ENCODE assay signal across 20 mouse cellular contexts in the genomic region with DNA sequence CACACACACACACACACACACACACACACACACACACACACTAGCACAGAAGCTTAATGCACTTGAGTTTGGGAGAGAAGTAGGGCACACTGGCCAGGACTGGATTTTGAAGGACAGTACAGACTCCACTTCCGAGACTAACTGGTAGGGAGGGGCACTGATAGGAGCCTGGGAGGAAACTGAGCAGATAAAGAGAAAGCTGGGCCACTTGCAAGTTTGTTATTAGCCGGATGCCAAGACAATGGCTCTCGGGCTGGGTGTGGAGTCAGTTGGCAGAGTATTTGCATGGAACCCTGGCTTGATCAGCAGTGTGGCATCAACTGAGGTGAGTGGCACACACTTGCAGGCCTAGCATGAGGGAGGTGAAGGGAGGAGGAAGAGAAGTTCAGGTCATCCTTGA. TPM values are rescaled to one million over a fixed set of nuclear protein-coding genes. Genes with fewer than 3 reads are reported as not detected.
DNase-seq lines count a peak whose midpoint lies in the region; ATAC-seq and TF ChIP-seq lines count a peak whose summit lies in the region.
"Had no signal": no experiment of that assay in that cellular context is flagged by ENCODE, and none has a peak within 500 bp of the region (broad histone marks: within the 10 kb centered on the region; RNA-seq: fewer than 3 reads in every experiment).

No protein-coding gene starts in this region.

- H3K4me1 ChIP-seq in heart, embryonic 12.5 days (replicated peaks), result peaks cover 20% of the 10 kb centered on the region
- peaks cover 0 to 7% of the 10 kb centered on the region in 2 experiments; a peak in 2 of 4 replicates for H3K4me1 ChIP-seq in MEL (ENCODE audit: control insufficient read depth in 1 of 2, insufficient read depth in 2 of 2, low read length in 2 of 2)
- H3K4me1 ChIP-seq in hindbrain, embryonic 10.5 days (replicated peaks), result peaks cover 6% of the 10 kb centered on the region
- H3K4me1 ChIP-seq: forebrain, embryonic 15.5 days; midbrain, embryonic 15.5 days had no signal

- WGBS in heart, embryonic 12.5 days, result 26% methylated on average over 3 of the region's 3 CpGs
- WGBS in hindbrain, embryonic 10.5 days, result 82% methylated on average over 3 of the region's 3 CpGs

- H3K79me2 ChIP-seq in MEL (ENCODE audit: control insufficient read depth, insufficient read depth, low read length, poor library complexity), result no peaks in the 10 kb centered on the region

- H3K9ac ChIP-seq in heart, embryonic 12.5 days, result no peak overlapping the region
- H3K9ac ChIP-seq in MEL (ENCODE audit: control insufficient read depth, low read depth, low read length, poor library complexity, severe bottlenecking), result no peak overlapping the region
- H3K9ac ChIP-seq: forebrain, embryonic 15.5 days; midbrain, embryonic 15.5 days had no signal

- DNase-seq in heart, postnatal 14 days, result no peak
- DNase-seq in MEL (ENCODE audit: low read depth, low spot score), result peak; percentile 47
- DNase-seq in lung, postnatal 4 days, result peak; percentile 36 to 71
- no peak for DNase-seq in hindbrain, embryonic 10.5 days (ENCODE audit: low spot score)
- DNase-seq in thymus, postnatal 0 days (ENCODE audit: low spot score), result no peak
- DNase-seq: adrenal gland, adult 8-10 months; cerebellum, postnatal 10 days; kidney, postnatal 25 days; liver; right cerebral cortex, adult 18-20 months had no signal

- H3K27ac ChIP-seq in heart, embryonic 12.5 days (ENCODE audit: poor library complexity, severe bottlenecking), result peak overlapping the region; percentile 35; the same call in 1 of the 2 replicates
- no peak overlapping the region for H3K27ac ChIP-seq in MEL (ENCODE audit: control insufficient read depth, low read depth, low read length)
- no peak overlapping the region for H3K27ac ChIP-seq in hindbrain, embryonic 10.5 days
- H3K27ac ChIP-seq: forebrain, embryonic 15.5 days; midbrain, embryonic 15.5 days had no signal

- no peak overlapping the region for H3K4me3 ChIP-seq in heart, embryonic 12.5 days
- H3K4me3 ChIP-seq in MEL (ENCODE audit: control insufficient read depth in 1 of 2, insufficient read depth in 1 of 2, low read depth in 2 of 2, low read length in 2 of 2), result no peak overlapping the region
- no peak overlapping the region for H3K4me3 ChIP-seq in hindbrain, embryonic 10.5 days
- H3K4me3 ChIP-seq: forebrain, embryonic 15.5 days; midbrain, embryonic 15.5 days had no signal

- TF ChIP-seq RAD21 in MEL (IDR thresholded peaks at IDR 0.05; ENCODE audit: low read depth, low read length), result no peak

- no peak for TF ChIP-seq CTCF in MEL (IDR thresholded peaks at IDR 0.05 in 2 of 3, conservative IDR thresholded peaks at IDR 0.05 in 1 of 3; ENCODE audit: control insufficient read depth in 1 of 3, insufficient read depth in 1 of 3, low read depth in 2 of 3, low read length in 3 of 3, poor library complexity in 1 of 3, severe bottlenecking in 1 of 3)

- H3K27me3 ChIP-seq in heart, embryonic 12.5 days (replicated peaks), result no peaks in the 10 kb centered on the region
- peaks cover 0 to 1% of the 10 kb centered on the region in 2 experiments; a peak in 1 of 4 replicates for H3K27me3 ChIP-seq in MEL (ENCODE audit: control insufficient read depth in 1 of 2, insufficient read depth in 2 of 2, low read length in 2 of 2)
- H3K27me3 ChIP-seq in hindbrain, embryonic 10.5 days (ENCODE audit: insufficient read depth, poor library complexity, severe bottlenecking), result no peaks in the 10 kb centered on the region
- H3K27me3 ChIP-seq: forebrain, embryonic 15.5 days; midbrain, embryonic 15.5 days had no signal

- peak; percentile 33 to 49; a peak in 3 of 4 replicates for TF ChIP-seq EP300 in MEL (IDR thresholded peaks at IDR 0.05; ENCODE audit: low read depth in 1 of 2, low read length in 2 of 2)

- no peaks in the 10 kb centered on the region for H3K9me3 ChIP-seq in heart, embryonic 12.5 days (replicated peaks)
- no peaks in the 10 kb centered on the region for H3K9me3 ChIP-seq in MEL (replicated peaks; ENCODE audit: insufficient read depth, low read length)
- no peaks in the 10 kb centered on the region for H3K9me3 ChIP-seq in hindbrain, embryonic 10.5 days
- H3K9me3 ChIP-seq: forebrain, embryonic 15.5 days; midbrain, embryonic 15.5 days had no signal

- ATAC-seq in heart, embryonic 12.5 days (ENCODE audit: insufficient number of reproducible peaks, low FRiP score), result peak; percentile 74
- ATAC-seq in erythroid progenitor cell, adult 5-6 weeks (replicated peaks; ENCODE audit: low FRiP score, poor library complexity, severe bottlenecking), result peak; percentile 19; the same call in 1 of the 2 replicates
- ATAC-seq: forebrain, embryonic 15.5 days; midbrain, embryonic 15.5 days had no signal

- H3K4me2 ChIP-seq in heart, embryonic 12.5 days, result no peak overlapping the region
- H3K4me2 ChIP-seq: forebrain, embryonic 15.5 days; midbrain, embryonic 15.5 days had no signal

- no peaks in the 10 kb centered on the region for H3K36me3 ChIP-seq in heart, embryonic 12.5 days
- no peaks in the 10 kb centered on the region for H3K36me3 ChIP-seq in MEL (ENCODE audit: control insufficient read depth in 1 of 2, insufficient read depth in 2 of 2, low read length in 2 of 2)
- H3K36me3 ChIP-seq in hindbrain, embryonic 10.5 days, result no peaks in the 10 kb centered on the region
- H3K36me3 ChIP-seq: forebrain, embryonic 15.5 days; midbrain, embryonic 15.5 days had no signal

- intact Hi-C loops in heart, postnatal 14 days (cut with DNase I), result no loop called here

- TF ChIP-seq POLR2A in MEL (IDR thresholded peaks at IDR 0.05; ENCODE audit: control insufficient read depth in 1 of 2, insufficient read depth in 1 of 2, low read depth in 1 of 2, low read length in 2 of 2, poor library complexity in 1 of 2), result no peak

TF ChIP-seq in MEL, 35 proteins besides CTCF, POLR2A, EP300 and RAD21:
- TF ChIP-seq ELF1 (IDR thresholded peaks at IDR 0.05; ENCODE audit: low read depth, low read length) (0 out of 2 replicates have a peak, but pooled peaks have one; percentile 14), RCOR1 (IDR thresholded peaks at IDR 0.05; ENCODE audit: low read depth, low read length) (peak; percentile 34; the same call in 1 of the 2 replicates), GATA1 (IDR thresholded peaks at IDR 0.05; ENCODE audit: low read depth, low read length) (peak; percentile 42; the same call in 1 of the 2 replicates), MEF2A (IDR thresholded peaks at IDR 0.05; ENCODE audit: extremely low read depth, insufficient replicate concordance, low read depth, low read length, poor library complexity, severe bottlenecking) (no peak), MAX (IDR thresholded peaks at IDR 0.05; ENCODE audit: low read length) (peak; percentile 29; the same call in 1 of the 2 replicates)

RNA-seq across cellular contexts. Expression of gene Spesp1, which starts 51.0 kb away (rescaled TPM):
- polyA plus RNA-seq in heart, embryonic 12.5 days (2016; fragmentation: Nextera tagmentation; extraction: Ambion mirVana), result not detected in 2 replicates
- not detected for total RNA-seq in heart, postnatal 14 days (2021)
- not detected in 2 replicates for total RNA-seq in MEL (2012; rRNA removed)
- polyA plus RNA-seq in MEL (2012; ENCODE audit: insufficient read depth in 1 of 2, insufficient read length in 2 of 2, low read depth in 1 of 2, low replicate concordance in 2 of 2, missing spikeins in 1 of 2), result not detected
- total RNA-seq in erythroid progenitor cell, adult 5-6 weeks (2015; ENCODE audit: low replicate concordance), result not detected in 2 replicates
- total RNA-seq in erythroid progenitor cell, adult 5-6 weeks (2017; ENCODE audit: low replicate concordance), result not detected in 2 replicates
- not detected in 2 replicates for polyA plus RNA-seq in hindbrain, embryonic 10.5 days (2016; fragmentation: Nextera tagmentation; extraction: Ambion mirVana)
- polyA plus RNA-seq in thymus, postnatal 0 days (2015; fragmentation: Nextera tagmentation; extraction: Ambion mirVana), result not detected in 2 replicates
- total RNA-seq: adrenal gland, adult 8-10 months; gastrocnemius, adult 8-10 months; left cerebral cortex, postnatal 14 days had no signal
- polyA plus RNA-seq: forebrain, embryonic 15.5 days; hindbrain, embryonic 11.5 days; intestine, embryonic 14.5 days; lung, embryonic 16.5 days; midbrain, embryonic 15.5 days; spleen, adult 2 months had no signal

Comparison
In these comparisons a context has a peak if more than half of its experiments do, and no peak if none do; other contexts are left out.
1. DNase-seq: peak in MEL (single experiment) and lung, postnatal 4 days (2 of 2); none in heart, postnatal 14 days (0 of 2), hindbrain, embryonic 10.5 days (single experiment) and thymus, postnatal 0 days (single experiment).